Mouse (Mus musculus) forebrain, embryonic 16.5 days (tissue): ENCODE measurements at regions not wholly inside any gene's neighbourhood (a gene's known extent, or its start where the extent isn't known, plus 50 kb on each side); places are given as distances from the start of the nearest gene placed in this dataset.
A peak's percentile ranks its signal among the peaks of the same experiment; 100 is the strongest.

Experiments
- ATAC-seq: fragments of 200-750 bp; cut with Nextera tagmentation; 2 replicates; pipeline ENCODE4 v1.8.0; 2017; ENCODE audit warnings: mild to moderate bottlenecking, moderate library complexity
- H3K27ac ChIP-seq: fragments of 300-500 bp; sonication (generic); 2 replicates; pipeline ENCODE4 v1.5.1; 2014; ENCODE audit warnings: low read length, control low read depth
- H3K27me3 ChIP-seq: fragments of 300-500 bp; sonication (generic); replicated peaks from 2 replicates; pipeline ENCODE4 v1.6.1; 2014; ENCODE audit warnings: low read length; ENCODE audit not compliant: control insufficient read depth, insufficient read depth
- H3K36me3 ChIP-seq: fragments of 300-500 bp; sonication (generic); 2 replicates; pipeline ENCODE4 v1.6.1; 2014; ENCODE audit not compliant: control insufficient read depth, insufficient read depth
- H3K4me1 ChIP-seq: fragments of 300-500 bp; sonication (generic); replicated peaks from 2 replicates; pipeline ENCODE4 v1.6.1; 2014; ENCODE audit warnings: low read length; ENCODE audit not compliant: control insufficient read depth, insufficient read depth
- H3K4me2 ChIP-seq: fragments of 300-500 bp; sonication (generic); 2 replicates; pipeline ENCODE4 v1.6.1; 2014; ENCODE audit warnings: mild to moderate bottlenecking, low read length, control low read depth
- H3K4me3 ChIP-seq: fragments of 300-500 bp; sonication (generic); replicated peaks from 2 replicates; pipeline ENCODE4 v1.5.1; 2014; ENCODE audit warnings: mild to moderate bottlenecking, low read length, control low read depth
- H3K9ac ChIP-seq: fragments of 300-500 bp; sonication (generic); replicated peaks from 2 replicates; pipeline ENCODE4 v1.6.1; 2014; ENCODE audit warnings: low read depth, low read length, control low read depth
- H3K9me3 ChIP-seq: fragments of 300-500 bp; sonication (generic); 2 replicates; pipeline ENCODE4 v1.6.1; 2016; ENCODE audit warnings: low read length; ENCODE audit not compliant: control insufficient read depth
- WGBS: fragments of 180-500 bp; shearing (Covaris S2); extraction: QIAGEN DNeasy Blood & Tissue Kit; methylation state at CpG from one replicate; pipeline ENCODE4 v1.1.7; 2014; 5-methylcytosine and 5-hydroxymethylcytosine counted together

DNA sequence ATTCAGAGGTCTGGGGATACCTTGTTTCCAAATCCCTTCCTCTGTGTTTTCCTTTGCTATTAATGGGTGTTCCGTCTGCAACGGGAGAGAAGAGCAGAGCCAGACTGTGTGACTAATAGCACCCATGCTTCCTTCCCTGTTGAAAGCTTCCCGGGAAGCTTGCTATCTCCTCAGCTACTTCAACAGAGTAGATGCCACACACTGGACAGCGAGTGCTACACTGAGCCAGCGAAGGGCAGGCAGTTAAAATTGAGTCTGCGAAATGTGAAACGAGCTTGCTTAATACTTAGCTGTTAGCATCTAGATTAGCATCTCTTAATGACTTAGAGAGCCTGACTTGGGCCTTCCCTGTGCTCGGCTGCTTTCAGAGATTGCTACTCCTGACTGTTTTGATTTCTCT, 278.4 kb downstream of the Fign start:
- no peaks in the 10 kb centered on the region for H3K27me3 ChIP-seq
- no peak overlapping the region for H3K27ac ChIP-seq
- ATAC-seq: no peak
- H3K4me3 ChIP-seq: no peak overlapping the region
- no peaks in the 10 kb centered on the region for H3K36me3 ChIP-seq
- peaks cover 3% of the 10 kb centered on the region; the same call in 1 of the 2 replicates for H3K4me1 ChIP-seq
- no peaks in the 10 kb centered on the region for H3K9me3 ChIP-seq
- H3K9ac ChIP-seq: no peak overlapping the region
- WGBS: 4% methylated on average over 8 of the region's 8 CpGs
- H3K4me2 ChIP-seq: peak overlapping the region; percentile 33
